Mouse (Mus musculus) olfactory bulb, adult 2 months (tissue): ENCODE measurements around the gene Tspan4.

ENCODE experiments used
- CTCF ChIP-seq: fragments of 200-500 bp; IDR thresholded peaks from 2 replicates; pipeline ENCODE4 v1.5.1; 2012; ENCODE audit warnings: low read depth, mild to moderate bottlenecking, low read length, moderate library complexity; ENCODE audit not compliant: insufficient read depth
- POLR2A ChIP-seq: fragments of 200-500 bp; IDR thresholded peaks from 2 replicates; pipeline ENCODE4 v1.6.1; 2012; ENCODE audit warnings: mild to moderate bottlenecking, low read depth, low read length, moderate library complexity; ENCODE audit not compliant: insufficient read depth

- TF ChIP-seq CTCF (no peak), POLR2A (no peak)
Observed at GRCm38 (mm10) chr7:141477578-141478269, 2.7 kb downstream of the Tspan4 start.
